Mouse (Mus musculus) hindbrain, postnatal 0 days (tissue): ENCODE measurements at regions not wholly inside any gene's neighbourhood (a gene's known extent, or its start where the extent isn't known, plus 50 kb on each side); places are given as distances from the start of the nearest gene placed in this dataset.

Experiments used
- ATAC-seq: fragments of 200-750 bp; cut with Nextera tagmentation; 2 replicates; pipeline ENCODE4 v1.8.0; 2017; ENCODE audit warnings: mild to moderate bottlenecking, moderate TSS enrichment, moderate library complexity
- DNase-seq: peaks from one replicate; pipeline ENCODE4 v3.0.0-alpha.2; 2015; ENCODE audit warnings: low spot score
- H3K27ac ChIP-seq: fragments of 300-500 bp; sonication (generic); 2 replicates; pipeline ENCODE4 v1.5.1; 2014; ENCODE audit warnings: mild to moderate bottlenecking
- H3K27me3 ChIP-seq: fragments of 300-500 bp; sonication (generic); 2 replicates; pipeline ENCODE4 v1.6.1; 2014; ENCODE audit warnings: low read length, mixed read lengths; ENCODE audit not compliant: insufficient read depth
- H3K36me3 ChIP-seq: fragments of 300-500 bp; sonication (generic); 2 replicates; pipeline ENCODE4 v1.6.1; 2014; ENCODE audit warnings: low read length, mixed read lengths; ENCODE audit not compliant: insufficient read depth
- H3K4me1 ChIP-seq: fragments of 300-500 bp; sonication (generic); 2 replicates; pipeline ENCODE4 v1.6.1; 2014; ENCODE audit warnings: antibody characterized with exemption, low read length, mixed read lengths; ENCODE audit not compliant: insufficient read depth
- H3K4me2 ChIP-seq: fragments of 300-500 bp; sonication (generic); 2 replicates; pipeline ENCODE4 v1.6.1; 2014; ENCODE audit warnings: low read depth, mild to moderate bottlenecking, low read length, moderate library complexity, mixed read lengths
- H3K4me3 ChIP-seq: fragments of 300-500 bp; sonication (generic); 2 replicates; pipeline ENCODE4 v1.5.1; 2014; ENCODE audit warnings: low read length
- H3K9ac ChIP-seq: fragments of 300-500 bp; sonication (generic); replicated peaks from 2 replicates; pipeline ENCODE4 v1.6.1; 2014; ENCODE audit warnings: mild to moderate bottlenecking, low read length, moderate library complexity, mixed read lengths
- H3K9me3 ChIP-seq: fragments of 300-500 bp; sonication (generic); 2 replicates; pipeline ENCODE4 v1.6.1; 2016; ENCODE audit warnings: low read length, mixed read lengths
- CTCF ChIP-seq: IDR thresholded peaks from 2 replicates; pipeline ENCODE4 v1.5.1; 2016; ENCODE audit warnings: antibody characterized with exemption, control low read depth, low read depth
- WGBS: fragments of 180-500 bp; shearing (Covaris S2); extraction: QIAGEN DNeasy Blood & Tissue Kit; methylation state at CpG from one replicate; pipeline ENCODE4 v1.1.7; 2014; 5-methylcytosine and 5-hydroxymethylcytosine counted together

GRCm38 (mm10) chr5:49909483-49909882, 149.3 kb downstream of the Adgra3 start:
- Histone ChIP-seq H3K27me3 (no peaks in the 10 kb centered on the region), H3K4me2 (no peak overlapping the region), H3K9me3 (no peaks in the 10 kb centered on the region), H3K27ac (no peak overlapping the region), H3K9ac (no peak overlapping the region), H3K4me3 (no peak overlapping the region), H3K36me3 (no peaks in the 10 kb centered on the region), H3K4me1 (no peaks in the 10 kb centered on the region)
- ATAC-seq, result no peak
- no peak for TF ChIP-seq CTCF
- WGBS, result 95% methylated on average over 1 of the region's 1 CpGs
- DNase-seq, result no peak

- Histone ChIP-seq H3K4me1 (no peaks in the 10 kb centered on the region), H3K27me3 (no peaks in the 10 kb centered on the region), H3K27ac (no peak overlapping the region), H3K9ac (no peak overlapping the region), H3K36me3 (no peaks in the 10 kb centered on the region), H3K4me2 (no peak overlapping the region), H3K4me3 (no peak overlapping the region), H3K9me3 (no peaks in the 10 kb centered on the region)
- WGBS, result 88% methylated on average over 5 of the region's 5 CpGs
- no peak for TF ChIP-seq CTCF
- no peak for DNase-seq
- no peak for ATAC-seq
Measured at GRCm38 (mm10) chr5:49896106-49896505, 162.7 kb downstream of the Adgra3 start.

- Histone ChIP-seq H3K9ac (no peak overlapping the region), H3K27ac (no peak overlapping the region), H3K4me2 (no peak overlapping the region), H3K36me3 (no peaks in the 10 kb centered on the region), H3K4me1 (no peaks in the 10 kb centered on the region), H3K9me3 (no peaks in the 10 kb centered on the region), H3K4me3 (no peak overlapping the region), H3K27me3 (no peaks in the 10 kb centered on the region)
- 29% methylated on average over 2 of the region's 2 CpGs for WGBS
- no peak for DNase-seq
- TF ChIP-seq CTCF, result no peak
- no peak for ATAC-seq
Measured at GRCm38 (mm10) chr5:49880383-49880782, 178.4 kb downstream of the Adgra3 start.

- no peak overlapping the region for H3K4me3 ChIP-seq
- DNase-seq, result no peak
Measured at GRCm38 (mm10) chr5:49876240-49876639, 182.6 kb downstream of the Adgra3 start.

GRCm38 (mm10) chr5:49857202-49857601, 201.6 kb downstream of the Adgra3 start:
- ATAC-seq, result no peak
- Histone ChIP-seq H3K4me2 (no peak overlapping the region), H3K27me3 (no peaks in the 10 kb centered on the region), H3K9me3 (no peaks in the 10 kb centered on the region), H3K4me3 (no peak overlapping the region), H3K9ac (no peak overlapping the region), H3K4me1 (no peaks in the 10 kb centered on the region), H3K27ac (no peak overlapping the region), H3K36me3 (no peaks in the 10 kb centered on the region)
- 38% methylated on average over 1 of the region's 1 CpGs for WGBS
- TF ChIP-seq CTCF, result peak; percentile 56
- DNase-seq, result no peak

More at GRCm38 (mm10) chr5:49876240-49876639, 182.6 kb downstream of the Adgra3 start:
- no peak for TF ChIP-seq CTCF
- Histone ChIP-seq H3K9ac (no peak overlapping the region), H3K4me1 (no peaks in the 10 kb centered on the region), H3K27ac (no peak overlapping the region), H3K27me3 (no peaks in the 10 kb centered on the region), H3K4me2 (no peak overlapping the region), H3K36me3 (no peaks in the 10 kb centered on the region), H3K9me3 (no peaks in the 10 kb centered on the region)
- peak; percentile 43; the same call in 1 of the 2 replicates for ATAC-seq
- 11% methylated on average over 1 of the region's 1 CpGs for WGBS

- Histone ChIP-seq H3K9me3 (no peaks in the 10 kb centered on the region), H3K36me3 (no peaks in the 10 kb centered on the region), H3K27ac (no peak overlapping the region), H3K4me1 (no peaks in the 10 kb centered on the region), H3K9ac (no peak overlapping the region), H3K4me2 (no peak overlapping the region), H3K27me3 (no peaks in the 10 kb centered on the region), H3K4me3 (no peak overlapping the region)
- ATAC-seq, result no peak
- no peak for DNase-seq
- no peak for TF ChIP-seq CTCF
- 90% methylated on average over 2 of the region's 2 CpGs for WGBS
Measured at GRCm38 (mm10) chr5:49856036-49856435, 202.8 kb downstream of the Adgra3 start.

GRCm38 (mm10) chr5:49848680-49849079, 210.1 kb downstream of the Adgra3 start:
- ATAC-seq, result no peak
- TF ChIP-seq CTCF, result no peak
- Histone ChIP-seq H3K9ac (no peak overlapping the region), H3K27ac (no peak overlapping the region), H3K27me3 (no peaks in the 10 kb centered on the region), H3K9me3 (no peaks in the 10 kb centered on the region), H3K4me1 (no peaks in the 10 kb centered on the region), H3K36me3 (no peaks in the 10 kb centered on the region), H3K4me2 (no peak overlapping the region), H3K4me3 (no peak overlapping the region)
- WGBS, result 42% methylated on average over 5 of the region's 5 CpGs
- DNase-seq, result no peak
